Mouse (Mus musculus): ENCODE results near the gene Elf5. TPM values are rescaled to one million over a fixed set of nuclear protein-coding genes. Genes with fewer than 3 reads are reported as not detected.

Elf5 gene
- polyA plus RNA-seq, 1 experiment from 2014 or later: not detected

DNA sequence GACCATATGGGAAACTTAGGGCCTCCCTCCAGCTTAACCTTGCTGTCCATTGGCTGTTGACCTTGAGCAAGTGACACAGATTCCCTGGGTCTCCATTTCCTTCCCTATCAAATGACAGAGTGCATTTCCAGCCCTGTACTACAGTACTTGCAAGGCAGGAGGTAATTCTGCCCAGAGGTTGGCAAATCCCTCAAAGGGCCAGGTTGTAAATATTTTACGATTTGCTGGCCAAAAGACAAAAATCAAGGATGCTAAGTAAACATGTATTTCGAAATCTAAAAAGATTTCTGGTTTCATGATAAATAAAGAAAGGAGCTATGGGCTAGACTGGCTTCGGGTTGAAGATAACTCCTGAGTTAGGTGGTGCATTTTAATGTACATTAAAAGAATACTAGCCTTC is 16.9 kb downstream of the Elf5 start:
- Histone ChIP-seq H3K27ac (ENCODE audit: low read depth, low read length) (no peak overlapping the region), H3K9me3 (ENCODE audit: control insufficient read depth, low read length) (no peaks in the 10 kb centered on the region), H3K9ac (ENCODE audit: low read depth, low read length) (no peak overlapping the region), H3K27me3 (replicated peaks; ENCODE audit: control insufficient read depth, insufficient read depth, low read length) (no peaks in the 10 kb centered on the region), H3K36me3 (ENCODE audit: control insufficient read depth, insufficient read depth, low read length) (no peaks in the 10 kb centered on the region), H3K4me2 (ENCODE audit: low read length) (no peak overlapping the region), H3K4me1 (ENCODE audit: control insufficient read depth, insufficient read depth, low read depth, low read length) (no peaks in the 10 kb centered on the region), H3K4me3 (ENCODE audit: low read length) (no peak overlapping the region)
- 89% methylated on average over 3 of the region's 3 CpGs for WGBS
- no peak for ATAC-seq

DNA sequence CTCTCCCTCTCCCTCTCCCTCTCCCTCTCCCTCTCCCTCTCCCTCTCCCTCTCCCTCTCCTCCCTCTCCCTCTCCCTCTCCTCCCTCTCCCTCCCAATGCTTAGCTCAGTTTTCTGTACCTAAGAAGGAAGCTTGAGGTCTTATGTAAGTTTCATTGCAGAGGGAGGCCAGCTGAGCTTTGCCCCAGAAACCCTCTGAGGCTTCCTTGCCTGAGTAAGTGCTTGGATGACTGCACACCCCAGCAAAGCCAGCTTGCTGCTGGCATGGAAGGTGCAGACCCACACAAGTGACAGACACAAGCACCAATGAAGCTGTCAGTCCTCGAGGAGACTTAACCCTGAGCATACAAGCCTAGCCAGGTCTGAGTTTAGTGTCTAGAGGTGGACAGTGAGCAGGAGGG is 19.2 kb downstream of the Elf5 start:
- H3K9ac ChIP-seq (ENCODE audit: low read depth, low read length): no peak overlapping the region
- no peaks in the 10 kb centered on the region for H3K4me1 ChIP-seq (ENCODE audit: control insufficient read depth, insufficient read depth, low read depth, low read length)
- no peaks in the 10 kb centered on the region for H3K27me3 ChIP-seq (replicated peaks; ENCODE audit: control insufficient read depth, insufficient read depth, low read length)
- H3K27ac ChIP-seq (ENCODE audit: low read depth, low read length): no peak overlapping the region
- H3K36me3 ChIP-seq (ENCODE audit: control insufficient read depth, insufficient read depth, low read length): no peaks in the 10 kb centered on the region
- no peak overlapping the region for H3K4me2 ChIP-seq (ENCODE audit: low read length)
- no peaks in the 10 kb centered on the region for H3K9me3 ChIP-seq (ENCODE audit: control insufficient read depth, low read length)
- WGBS: 55% methylated on average over 1 of the region's 1 CpGs
- no peak for ATAC-seq
- H3K4me3 ChIP-seq (ENCODE audit: low read length): no peak overlapping the region

DNA sequence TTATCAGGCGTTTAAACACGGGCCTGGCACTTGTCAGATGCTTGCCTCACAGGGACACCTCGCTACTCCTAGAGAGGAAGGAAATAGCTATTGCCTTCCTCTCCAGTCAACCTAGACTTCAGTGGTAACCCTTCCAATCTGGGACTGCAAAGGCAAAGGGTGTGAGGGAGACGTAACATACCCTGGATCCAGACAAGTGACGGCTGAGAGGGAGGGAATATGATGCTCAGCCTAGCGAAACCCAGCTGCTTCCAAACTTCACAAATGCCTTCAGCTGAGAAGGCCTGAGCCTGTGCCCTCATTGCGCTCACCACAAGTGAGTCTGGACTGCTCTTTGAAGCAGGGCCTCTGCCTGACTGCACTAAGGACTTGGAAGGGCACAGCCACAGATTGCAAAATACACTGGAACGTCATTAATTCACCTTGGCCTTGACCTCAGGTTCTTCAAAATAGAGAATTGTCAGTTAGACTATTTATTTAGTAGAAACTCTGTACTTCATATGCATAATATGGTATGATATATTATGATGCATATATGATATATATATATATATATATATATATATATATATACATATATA is 21.3 kb downstream of the Elf5 start:
- Histone ChIP-seq H3K27me3 (replicated peaks; ENCODE audit: control insufficient read depth, insufficient read depth, low read length) (no peaks in the 10 kb centered on the region), H3K4me1 (ENCODE audit: control insufficient read depth, insufficient read depth, low read depth, low read length) (no peaks in the 10 kb centered on the region), H3K27ac (ENCODE audit: low read depth, low read length) (no peak overlapping the region), H3K9me3 (ENCODE audit: control insufficient read depth, low read length) (no peaks in the 10 kb centered on the region), H3K4me2 (ENCODE audit: low read length) (no peak overlapping the region), H3K4me3 (ENCODE audit: low read length) (no peak overlapping the region), H3K9ac (ENCODE audit: low read depth, low read length) (no peak overlapping the region), H3K36me3 (ENCODE audit: control insufficient read depth, insufficient read depth, low read length) (no peaks in the 10 kb centered on the region)
- 77% methylated on average over 8 of the region's 8 CpGs for whole genome bisulfite sequencing
- ATAC-seq: no peak

DNA sequence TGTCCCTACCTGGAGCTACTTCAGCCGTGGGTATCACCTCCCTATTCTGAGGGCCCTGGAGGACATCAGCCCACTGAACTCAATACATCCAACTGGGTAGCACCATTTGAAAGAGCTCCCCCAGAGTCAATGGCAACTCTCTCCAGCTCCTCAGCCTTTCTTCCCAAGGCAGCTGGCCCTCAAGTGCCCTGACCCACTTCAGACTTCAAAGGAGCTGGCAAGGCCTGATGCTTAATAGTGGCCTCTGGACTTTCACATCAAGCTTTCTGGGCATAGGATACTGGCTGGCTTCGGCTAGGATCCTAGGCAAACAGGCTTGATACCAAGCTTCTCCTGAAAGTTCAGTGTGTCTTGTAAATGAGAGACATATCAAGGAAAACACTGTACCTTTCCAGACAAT is 23.6 kb downstream of the Elf5 start:
- Histone ChIP-seq H3K27me3 (replicated peaks; ENCODE audit: control insufficient read depth, insufficient read depth, low read length) (no peaks in the 10 kb centered on the region), H3K36me3 (ENCODE audit: control insufficient read depth, insufficient read depth, low read length) (no peaks in the 10 kb centered on the region), H3K9ac (ENCODE audit: low read depth, low read length) (no peak overlapping the region), H3K27ac (ENCODE audit: low read depth, low read length) (no peak overlapping the region), H3K4me3 (ENCODE audit: low read length) (no peak overlapping the region), H3K9me3 (ENCODE audit: control insufficient read depth, low read length) (no peaks in the 10 kb centered on the region), H3K4me1 (ENCODE audit: control insufficient read depth, insufficient read depth, low read depth, low read length) (no peaks in the 10 kb centered on the region), H3K4me2 (ENCODE audit: low read length) (no peak overlapping the region)
- WGBS: 84% methylated on average over 2 of the region's 2 CpGs
- no peak for ATAC-seq

DNA sequence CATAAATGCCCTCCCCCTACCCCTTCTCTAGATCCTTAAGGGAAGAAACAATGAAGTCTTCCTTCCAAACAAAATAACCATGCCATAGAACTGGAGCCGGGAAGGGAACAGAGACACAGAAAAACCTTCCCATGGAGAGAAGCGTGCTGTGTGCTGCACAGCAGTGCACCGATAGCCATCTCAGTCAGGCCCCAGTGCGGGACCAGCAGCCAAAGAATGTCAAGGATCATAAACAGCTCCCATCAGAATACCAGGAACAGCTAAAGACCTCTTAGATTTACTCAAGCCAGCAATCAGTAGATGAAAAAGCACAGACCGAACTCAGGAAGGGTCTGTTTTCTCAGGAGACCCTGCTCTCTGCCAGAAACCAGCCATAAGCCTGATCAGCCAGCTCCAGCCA is 25.0 kb downstream of the Elf5 start:
- no peak overlapping the region for H3K9ac ChIP-seq (ENCODE audit: low read depth, low read length)
- WGBS: 68% methylated on average over 5 of the region's 5 CpGs
- no peak overlapping the region for H3K27ac ChIP-seq (ENCODE audit: low read depth, low read length)
- H3K9me3 ChIP-seq (ENCODE audit: control insufficient read depth, low read length): no peaks in the 10 kb centered on the region
- no peak for ATAC-seq
- H3K4me2 ChIP-seq (ENCODE audit: low read length): no peak overlapping the region
- no peaks in the 10 kb centered on the region for H3K27me3 ChIP-seq (replicated peaks; ENCODE audit: control insufficient read depth, insufficient read depth, low read length)
- no peak overlapping the region for H3K4me3 ChIP-seq (ENCODE audit: low read length)
- H3K36me3 ChIP-seq (ENCODE audit: control insufficient read depth, insufficient read depth, low read length): no peaks in the 10 kb centered on the region
- H3K4me1 ChIP-seq (ENCODE audit: control insufficient read depth, insufficient read depth, low read depth, low read length): no peaks in the 10 kb centered on the region

DNA sequence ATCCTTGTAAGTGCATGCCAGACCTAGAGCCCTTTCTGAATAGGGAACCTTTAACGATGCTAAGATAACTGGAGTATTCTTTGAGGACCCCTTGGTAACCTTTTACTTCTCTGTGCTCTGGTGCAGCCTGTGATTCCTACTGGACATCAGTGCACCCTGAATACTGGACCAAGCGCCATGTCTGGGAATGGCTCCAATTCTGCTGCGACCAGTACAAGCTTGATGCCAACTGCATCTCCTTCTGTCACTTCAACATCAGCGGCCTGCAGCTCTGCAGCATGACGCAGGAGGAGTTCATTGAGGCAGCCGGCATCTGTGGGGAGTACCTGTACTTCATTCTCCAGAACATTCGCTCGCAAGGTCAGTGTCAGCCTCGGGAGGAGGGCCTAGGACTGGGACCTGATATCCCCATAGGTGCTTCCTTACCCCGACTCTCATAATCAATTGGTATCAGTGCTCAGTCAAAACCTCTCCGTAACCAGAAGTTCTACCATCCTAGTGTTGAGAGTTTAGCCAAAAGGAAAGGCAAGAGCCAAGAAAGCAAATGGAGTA is 27.7 kb downstream of the Elf5 start:
- no peak overlapping the region for H3K9ac ChIP-seq (ENCODE audit: low read depth, low read length)
- H3K4me1 ChIP-seq (ENCODE audit: control insufficient read depth, insufficient read depth, low read depth, low read length): no peaks in the 10 kb centered on the region
- no peaks in the 10 kb centered on the region for H3K9me3 ChIP-seq (ENCODE audit: control insufficient read depth, low read length)
- WGBS: 89% methylated on average over 11 of the region's 11 CpGs
- H3K4me2 ChIP-seq (ENCODE audit: low read length): no peak overlapping the region
- H3K27me3 ChIP-seq (replicated peaks; ENCODE audit: control insufficient read depth, insufficient read depth, low read length): no peaks in the 10 kb centered on the region
- ATAC-seq: peak; percentile 38; the same call in 1 of the 2 replicates
- H3K27ac ChIP-seq (ENCODE audit: low read depth, low read length): no peak overlapping the region
- no peaks in the 10 kb centered on the region for H3K36me3 ChIP-seq (ENCODE audit: control insufficient read depth, insufficient read depth, low read length)
- H3K4me3 ChIP-seq (ENCODE audit: low read length): no peak overlapping the region

DNA sequence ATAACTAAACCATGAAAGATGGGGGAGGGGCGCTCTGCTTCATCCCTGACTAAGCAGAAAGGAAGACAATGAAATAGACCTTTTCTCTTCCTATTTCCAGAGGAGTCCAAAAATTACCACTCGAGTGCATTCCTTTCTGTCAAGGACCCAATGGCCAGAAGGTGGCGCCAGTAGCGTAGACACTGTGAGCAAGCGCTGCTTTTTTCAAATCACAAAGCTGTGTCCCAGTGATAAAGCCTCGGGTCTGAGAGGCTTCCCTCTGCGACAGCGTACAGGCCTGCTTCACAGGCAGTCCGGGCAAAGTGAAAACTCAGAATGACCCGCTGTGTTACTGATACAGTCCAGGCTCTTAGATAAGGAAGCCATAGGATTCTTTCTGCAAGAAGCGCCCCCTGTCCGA is 28.2 kb downstream of the Elf5 start:
- ATAC-seq: peak; percentile 73
- WGBS: 5% methylated on average over 12 of the region's 12 CpGs
- no peaks in the 10 kb centered on the region for H3K4me1 ChIP-seq (ENCODE audit: control insufficient read depth, insufficient read depth, low read depth, low read length)
- no peak overlapping the region for H3K27ac ChIP-seq (ENCODE audit: low read depth, low read length)
- H3K9me3 ChIP-seq (ENCODE audit: control insufficient read depth, low read length): no peaks in the 10 kb centered on the region
- peak overlapping the region; percentile 21 for H3K4me3 ChIP-seq (ENCODE audit: low read length)
- H3K4me2 ChIP-seq (ENCODE audit: low read length): peak overlapping the region; percentile 56
- H3K36me3 ChIP-seq (ENCODE audit: control insufficient read depth, insufficient read depth, low read length): no peaks in the 10 kb centered on the region
- H3K9ac ChIP-seq (ENCODE audit: low read depth, low read length): peak overlapping the region; percentile 47
- H3K27me3 ChIP-seq (replicated peaks; ENCODE audit: control insufficient read depth, insufficient read depth, low read length): no peaks in the 10 kb centered on the region

DNA sequence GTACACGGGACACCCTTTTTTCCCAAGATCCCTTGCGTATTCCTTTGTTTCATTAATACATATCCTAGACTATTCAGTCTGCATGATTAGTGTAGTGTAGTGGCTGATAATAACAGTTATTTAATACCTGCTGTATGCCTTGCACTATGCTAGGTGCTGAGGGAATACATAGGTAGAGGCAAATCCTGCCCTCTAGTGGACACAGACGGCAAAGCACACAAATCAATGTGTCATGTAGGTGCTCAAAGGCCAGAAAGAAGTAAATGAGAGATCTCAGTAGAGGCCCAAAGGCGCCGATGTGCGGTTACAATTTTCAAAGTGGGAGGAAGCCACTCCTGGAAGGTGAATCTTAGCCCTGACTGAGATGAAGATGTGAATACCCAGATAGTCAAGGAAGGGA is 34.3 kb downstream of the Elf5 start:
- no peaks in the 10 kb centered on the region for H3K36me3 ChIP-seq (ENCODE audit: control insufficient read depth, insufficient read depth, low read length)
- ATAC-seq: no peak
- no peak overlapping the region for H3K4me2 ChIP-seq (ENCODE audit: low read length)
- no peaks in the 10 kb centered on the region for H3K9me3 ChIP-seq (ENCODE audit: control insufficient read depth, low read length)
- H3K27me3 ChIP-seq (replicated peaks; ENCODE audit: control insufficient read depth, insufficient read depth, low read length): no peaks in the 10 kb centered on the region
- no peaks in the 10 kb centered on the region for H3K4me1 ChIP-seq (ENCODE audit: control insufficient read depth, insufficient read depth, low read depth, low read length)
- H3K27ac ChIP-seq (ENCODE audit: low read depth, low read length): no peak overlapping the region
- H3K4me3 ChIP-seq (ENCODE audit: low read length): no peak overlapping the region
- 67% methylated on average over 6 of the region's 6 CpGs for WGBS
- H3K9ac ChIP-seq (ENCODE audit: low read depth, low read length): no peak overlapping the region

DNA sequence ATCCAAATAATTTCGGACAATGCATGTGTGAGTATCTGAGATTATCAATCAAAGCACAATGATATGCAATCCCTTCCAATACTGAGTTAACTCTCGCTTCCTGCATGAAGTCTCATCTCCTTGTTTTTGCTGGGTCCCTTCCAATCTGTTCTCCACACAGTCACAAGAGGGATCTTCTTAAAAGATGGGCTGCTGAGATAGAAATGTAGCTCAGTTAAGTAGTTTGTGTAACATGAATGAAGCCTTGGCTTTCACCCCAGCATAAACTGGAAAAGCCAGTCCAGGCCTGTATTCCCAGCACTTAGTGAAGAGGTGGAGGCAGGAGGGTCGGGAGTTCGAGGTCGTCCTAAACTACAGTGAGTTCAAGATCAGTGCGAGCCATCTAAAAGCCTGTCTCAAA is 34.8 kb downstream of the Elf5 start:
- Histone ChIP-seq H3K9ac (ENCODE audit: low read depth, low read length) (no peak overlapping the region), H3K4me3 (ENCODE audit: low read length) (no peak overlapping the region), H3K27ac (ENCODE audit: low read depth, low read length) (no peak overlapping the region), H3K27me3 (replicated peaks; ENCODE audit: control insufficient read depth, insufficient read depth, low read length) (no peaks in the 10 kb centered on the region), H3K9me3 (ENCODE audit: control insufficient read depth, low read length) (no peaks in the 10 kb centered on the region), H3K4me2 (ENCODE audit: low read length) (no peak overlapping the region), H3K4me1 (ENCODE audit: control insufficient read depth, insufficient read depth, low read depth, low read length) (no peaks in the 10 kb centered on the region), H3K36me3 (ENCODE audit: control insufficient read depth, insufficient read depth, low read length) (no peaks in the 10 kb centered on the region)
- no peak for ATAC-seq
- 89% methylated on average over 6 of the region's 6 CpGs for WGBS
